Mouse (Mus musculus): ENCODE results near the gene Eef2.
A peak's percentile ranks its signal among the peaks of the same experiment; 100 is the strongest.

Eef2 gene

GRCm38 (mm10) chr10:81176466-81177271, at the start of gene Eef2:
Eef2 (plus strand) TSS chr10:81176631.
- DNase-seq (ENCODE audit: low read depth, low spot score): peak; percentile 97

GRCm38 (mm10) chr10:81134181-81134587, 42.2 kb upstream of the Eef2 start:
- DNase-seq (ENCODE audit: low read depth, low spot score): no peak

DNA sequence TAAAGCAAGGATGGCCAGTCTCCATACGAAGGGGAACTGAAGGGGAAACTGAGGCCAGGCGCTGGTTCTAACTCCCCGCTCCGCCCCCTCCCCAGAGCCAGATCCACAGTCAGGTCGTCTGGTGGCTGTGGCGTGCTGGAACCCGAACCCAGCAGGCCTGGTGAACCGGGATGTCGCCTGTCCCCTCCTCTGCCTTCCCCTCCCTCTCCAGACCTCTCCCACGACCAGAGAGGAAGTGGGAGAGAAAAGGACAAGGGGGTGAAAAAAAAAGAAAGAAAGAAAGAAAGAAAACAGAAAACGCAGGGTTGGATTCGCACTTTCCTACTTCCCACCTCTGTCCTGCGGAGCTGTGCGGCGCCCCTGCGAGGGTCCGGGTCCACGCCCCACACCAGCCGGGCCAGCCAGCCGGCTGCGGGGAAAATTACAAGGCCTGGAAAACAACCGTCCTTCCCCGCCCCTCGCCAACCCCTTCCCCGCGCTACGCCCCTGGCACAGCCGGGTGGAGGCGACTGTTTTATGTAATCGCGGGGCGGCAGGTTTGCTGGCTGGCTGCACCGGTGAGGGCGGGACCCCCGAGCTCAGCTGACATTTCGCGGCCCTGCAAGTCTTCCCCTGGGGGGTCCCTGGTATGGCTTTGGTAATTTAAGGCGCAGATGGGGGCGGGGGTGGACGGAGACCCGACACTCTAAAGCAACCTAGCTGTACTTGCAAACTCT, 41.3 kb upstream of the Eef2 start, which contains the start of gene Zbtb7a:
TSS of gene Zbtb7a (plus strand) at position 255 of the 716 bp plus-strand sequence.
- no peak for DNase-seq (ENCODE audit: low read depth, low spot score)

DNA sequence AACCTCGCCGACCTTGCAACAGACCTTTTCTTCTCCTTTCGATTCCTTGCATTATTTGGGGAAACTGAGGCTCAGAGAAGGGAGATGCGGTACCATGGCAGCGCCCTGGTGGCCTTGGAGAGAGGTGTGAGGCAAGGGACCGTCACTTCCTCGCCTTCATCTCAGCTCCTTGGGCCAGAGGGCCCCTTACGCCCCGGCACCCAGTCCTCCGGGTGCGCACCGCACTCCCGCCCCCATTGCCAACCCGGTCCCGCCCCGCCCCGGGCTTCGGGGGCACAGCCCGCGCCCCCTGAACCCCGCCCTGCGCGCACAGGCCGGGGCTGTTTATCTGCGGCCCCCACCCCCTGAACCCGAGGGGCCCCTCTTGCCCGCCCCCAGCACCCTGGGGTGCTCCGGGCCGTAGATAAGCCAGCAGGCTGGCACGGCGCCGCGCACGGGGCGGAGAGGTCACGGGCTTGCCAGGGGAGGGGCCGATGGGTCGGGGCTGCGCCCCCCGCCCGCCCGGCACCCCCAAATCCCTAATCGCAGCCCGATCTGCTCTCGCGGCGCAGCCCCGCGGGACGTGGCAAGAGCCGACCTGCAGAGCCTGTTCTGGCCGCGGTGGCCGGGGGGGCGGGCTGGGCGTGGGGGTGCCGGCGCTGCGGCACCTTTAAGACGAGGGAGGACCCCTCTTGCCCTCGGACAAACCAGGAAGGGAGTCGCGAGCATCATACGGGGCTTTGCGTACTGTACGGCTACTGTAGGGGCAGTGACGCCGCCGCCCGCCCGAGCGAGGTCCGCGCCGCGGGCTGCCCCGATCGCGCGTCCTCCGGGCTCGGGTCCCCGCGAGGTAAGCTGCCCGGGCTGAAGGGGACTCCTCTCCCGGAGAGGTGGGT, 40.4 kb upstream of the Eef2 start:
- DNase-seq (ENCODE audit: low read depth, low spot score): peak; percentile 68

DNA sequence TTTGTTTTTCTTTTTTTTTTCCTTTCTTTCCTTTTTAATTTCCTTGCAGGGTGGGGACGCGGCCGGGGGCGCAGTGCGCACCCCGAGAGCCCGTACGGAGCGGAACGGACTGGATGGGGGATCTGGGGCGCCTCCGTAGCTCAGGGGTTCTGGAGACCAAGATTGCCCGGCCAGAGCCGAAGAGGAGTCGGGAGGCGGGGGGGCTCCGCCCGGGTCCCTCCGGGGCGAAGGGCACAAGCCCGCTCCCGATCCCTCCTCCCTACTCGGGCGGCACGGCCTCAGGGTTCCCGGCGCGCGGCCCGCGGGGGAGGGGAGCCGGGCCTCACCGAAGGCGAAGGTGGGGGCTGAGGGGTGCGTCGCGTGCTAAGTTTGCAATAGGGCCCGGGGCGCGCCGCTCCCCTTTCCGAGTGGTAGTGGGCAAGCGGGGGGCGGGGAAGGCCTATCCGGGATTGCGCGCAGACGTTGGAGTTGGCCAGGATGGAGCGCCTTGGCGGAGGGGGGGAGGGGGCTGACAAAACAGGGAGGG, 39.7 kb upstream of the Eef2 start:
- peak; percentile 56 for DNase-seq (ENCODE audit: low read depth, low spot score)

GRCm38 (mm10) chr10:81137252-81138130, 38.9 kb upstream of the Eef2 start:
- DNase-seq (ENCODE audit: low read depth, low spot score): peak; percentile 99

DNA sequence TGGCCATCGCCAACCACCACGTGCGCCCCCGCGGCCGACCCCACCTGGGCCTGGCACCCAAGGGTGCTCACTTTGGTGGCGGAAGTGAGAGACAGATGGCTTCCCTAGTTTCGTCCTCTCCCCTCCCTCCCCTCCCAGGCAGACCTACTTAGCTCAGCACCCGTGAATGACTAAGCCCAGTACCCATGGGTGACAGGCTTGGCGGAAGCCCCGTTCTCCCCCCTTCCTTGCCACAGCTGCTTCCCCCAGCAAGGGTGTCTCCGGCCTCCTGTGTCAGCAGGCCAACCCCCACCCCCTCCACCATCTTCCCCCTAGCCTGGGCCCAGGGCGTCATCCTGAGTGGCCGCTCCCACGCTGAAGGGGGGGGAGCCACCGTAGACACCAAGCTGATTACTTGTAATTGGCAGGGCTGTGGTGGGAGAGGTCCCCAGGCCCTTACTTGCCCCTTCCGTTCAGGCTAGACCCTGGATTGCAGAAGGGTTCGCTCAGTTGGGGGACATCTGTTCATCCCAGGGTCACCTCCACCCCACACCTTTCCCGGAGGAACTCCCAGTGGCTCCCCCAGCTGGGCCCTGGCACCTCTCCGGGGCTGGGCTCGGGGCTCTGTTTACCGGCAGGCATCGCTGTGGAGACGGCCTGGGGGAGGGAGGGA, 38.2 kb upstream of the Eef2 start:
- DNase-seq (ENCODE audit: low read depth, low spot score): peak; percentile 35

GRCm38 (mm10) chr10:81138821-81139528, 37.5 kb upstream of the Eef2 start:
- no peak for DNase-seq (ENCODE audit: low read depth, low spot score)

DNA sequence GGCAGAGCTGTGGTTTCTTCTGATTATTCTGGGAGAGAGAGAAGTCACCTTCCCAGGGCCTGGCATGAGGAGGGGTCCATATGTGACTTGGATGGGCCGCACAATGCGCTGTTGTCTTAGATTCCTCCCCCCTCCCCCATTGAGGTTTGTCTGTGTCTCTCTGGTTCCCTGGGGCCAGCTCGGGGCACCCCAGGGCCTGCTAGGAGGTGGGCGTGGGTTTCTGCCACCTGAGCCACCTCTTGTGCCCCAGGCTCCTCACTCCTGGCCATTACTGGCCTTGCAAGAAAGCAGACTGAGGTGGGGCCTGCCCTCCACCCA, 36.9 kb upstream of the Eef2 start:
- no peak for DNase-seq (ENCODE audit: low read depth, low spot score)

- no peak for DNase-seq (ENCODE audit: low read depth, low spot score)
Measured at GRCm38 (mm10) chr10:81140005-81140404, 36.4 kb upstream of the Eef2 start.

DNA sequence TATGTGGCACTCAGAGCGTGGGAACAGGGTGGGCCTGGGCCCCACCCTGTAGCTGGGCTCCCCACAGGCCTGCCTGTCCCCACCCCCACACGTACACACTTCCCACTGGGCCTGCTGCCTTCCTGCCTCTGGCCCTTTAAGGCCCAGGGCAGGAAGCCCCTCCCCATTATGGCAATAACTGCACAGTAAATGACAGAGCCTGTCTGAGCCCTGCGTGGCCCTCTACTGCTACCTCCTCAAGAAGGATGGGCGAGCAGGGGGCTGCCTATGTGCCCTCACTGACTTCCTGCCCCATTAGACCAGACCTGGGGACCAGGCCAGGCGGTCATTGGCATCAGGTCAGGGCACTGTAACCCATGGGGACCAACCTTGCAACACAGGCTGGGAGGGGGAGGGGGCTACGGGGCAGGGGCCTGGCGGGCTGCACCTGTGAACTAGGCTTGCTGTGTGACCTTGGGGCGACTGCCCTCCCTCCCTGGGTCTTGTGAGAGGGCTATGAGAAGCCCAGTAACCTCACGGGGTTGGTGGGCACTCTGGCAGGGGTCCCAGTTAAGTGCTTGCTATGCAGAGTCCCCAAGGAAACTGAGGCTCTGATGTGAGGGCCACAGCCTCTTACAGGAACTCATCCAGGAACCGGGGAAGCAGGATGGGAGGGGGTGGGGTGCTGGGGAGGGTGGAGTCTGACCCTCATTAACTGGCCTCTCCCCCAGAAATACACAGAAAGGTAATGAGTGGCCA, 35.5 kb upstream of the Eef2 start:
- DNase-seq (ENCODE audit: low read depth, low spot score): no peak

- DNase-seq (ENCODE audit: low read depth, low spot score): no peak
Measured at GRCm38 (mm10) chr10:81141455-81142210, 34.8 kb upstream of the Eef2 start.

DNA sequence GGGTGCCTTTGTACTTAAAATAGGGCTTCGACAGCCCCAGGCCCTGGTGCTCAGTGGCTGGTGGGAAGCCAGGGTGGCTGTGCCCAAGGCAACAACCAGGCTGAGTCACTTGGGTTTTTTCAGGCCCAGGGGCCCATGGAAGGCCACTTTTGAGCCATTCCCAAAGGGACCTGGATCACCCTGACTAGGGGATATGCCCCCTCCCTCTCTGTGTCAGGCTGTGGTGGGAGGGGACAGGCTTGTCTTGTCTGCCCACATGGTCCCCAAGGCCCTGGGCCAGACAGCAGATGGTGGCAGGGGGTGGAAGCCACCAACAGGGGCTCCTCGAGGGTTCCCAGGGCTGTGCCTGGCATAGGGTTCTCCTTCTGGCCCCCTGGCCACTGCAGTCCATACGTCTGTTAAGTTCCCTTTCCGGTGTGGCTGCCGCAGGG, 33.9 kb upstream of the Eef2 start:
- no peak for DNase-seq (ENCODE audit: low read depth, low spot score)

- no peak for DNase-seq (ENCODE audit: low read depth, low spot score)
Measured at GRCm38 (mm10) chr10:81143157-81143633, 33.2 kb upstream of the Eef2 start.

GRCm38 (mm10) chr10:81143845-81144437, 32.5 kb upstream of the Eef2 start:
- no peak for DNase-seq (ENCODE audit: low read depth, low spot score)

GRCm38 (mm10) chr10:81144667-81145066, 31.8 kb upstream of the Eef2 start:
- DNase-seq (ENCODE audit: low read depth, low spot score): no peak

DNA sequence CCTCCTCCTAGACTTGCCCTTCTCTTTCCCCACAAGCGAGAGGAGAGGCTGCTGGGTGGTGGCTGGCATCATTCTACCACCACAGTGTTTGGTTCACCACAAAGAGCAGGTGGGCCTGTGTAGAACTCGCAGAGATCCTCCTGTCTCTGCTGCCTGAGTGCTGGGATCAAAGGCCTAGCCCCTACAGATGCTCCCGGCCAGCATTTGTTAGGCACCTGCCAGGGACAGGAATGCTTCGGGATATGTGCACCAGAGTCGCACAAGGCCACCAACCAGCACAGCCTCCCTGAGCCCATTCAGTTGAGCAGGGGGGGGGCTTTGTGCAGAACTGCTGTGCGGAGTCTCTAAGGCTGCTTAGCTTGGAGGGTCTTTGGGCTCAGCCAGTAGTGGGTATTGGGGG, 31.1 kb upstream of the Eef2 start:
- DNase-seq (ENCODE audit: low read depth, low spot score): no peak

DNA sequence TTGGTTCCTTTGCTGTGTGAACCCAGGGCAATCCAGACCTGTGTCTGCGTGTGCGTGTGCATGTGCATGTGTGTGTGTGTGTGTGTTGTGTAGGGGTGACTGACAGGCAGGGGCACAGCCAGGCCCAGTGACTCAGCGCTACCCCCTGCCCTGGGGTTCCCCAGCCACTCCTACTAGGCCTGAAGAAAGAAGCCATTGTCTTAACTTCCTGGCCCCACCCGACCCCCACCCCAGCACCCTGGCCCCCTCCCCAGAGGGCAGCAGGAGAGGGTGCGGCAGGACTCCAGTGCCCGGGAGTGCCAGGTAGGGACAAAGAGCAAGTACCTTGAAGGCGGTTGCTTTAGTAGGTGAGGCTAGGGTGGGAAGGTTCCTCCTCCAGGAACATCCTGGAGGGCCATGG, 30.7 kb upstream of the Eef2 start:
- no peak for DNase-seq (ENCODE audit: low read depth, low spot score)

Measured in retina, postnatal 7 days (tissue).